Mouse (Mus musculus) limb, embryonic 15.5 days (tissue): ENCODE measurements around the gene Stx8. TPM values are rescaled to one million over a fixed set of nuclear protein-coding genes. Genes with fewer than 3 reads are reported as not detected.

Source experiments
- ATAC-seq: fragments of 200-750 bp; cut with Nextera tagmentation; 2 replicates; pipeline ENCODE4 v1.8.0; 2017; ENCODE audit warnings: low read depth, moderate TSS enrichment; ENCODE audit not compliant: insufficient number of reproducible peaks, low FRiP score, low TSS enrichment
- H3K27ac ChIP-seq: fragments of 300-500 bp; sonication (generic); 2 replicates; pipeline ENCODE4 v1.5.1; 2015; ENCODE audit warnings: moderate library complexity, mild to moderate bottlenecking, inconsistent platforms
- H3K27me3 ChIP-seq: fragments of 300-500 bp; sonication (generic); 2 replicates; pipeline ENCODE4 v1.6.1; 2015; ENCODE audit warnings: inconsistent platforms
- H3K36me3 ChIP-seq: fragments of 300-500 bp; sonication (generic); 2 replicates; pipeline ENCODE4 v1.6.1; 2015; ENCODE audit warnings: inconsistent platforms
- H3K4me1 ChIP-seq: fragments of 300-500 bp; sonication (generic); 2 replicates; pipeline ENCODE4 v1.6.1; 2015; ENCODE audit warnings: inconsistent platforms
- H3K4me2 ChIP-seq: fragments of 300-500 bp; sonication (generic); 2 replicates; pipeline ENCODE4 v1.6.1; 2015; ENCODE audit warnings: mild to moderate bottlenecking, inconsistent platforms
- H3K4me3 ChIP-seq: fragments of 300-500 bp; sonication (generic); 2 replicates; pipeline ENCODE4 v1.5.1; 2015; ENCODE audit warnings: mild to moderate bottlenecking, inconsistent platforms
- H3K9ac ChIP-seq: fragments of 300-500 bp; sonication (generic); 2 replicates; pipeline ENCODE4 v1.6.1; 2015; ENCODE audit warnings: inconsistent platforms
- H3K9me3 ChIP-seq: fragments of 300-500 bp; sonication (generic); 2 replicates; pipeline ENCODE4 v1.6.1; 2016; ENCODE audit warnings: inconsistent platforms
- WGBS: fragments of 180-500 bp; shearing (Covaris S2); methylation state at CpG from one replicate; pipeline ENCODE4 v1.1.7; 2015; 5-methylcytosine and 5-hydroxymethylcytosine counted together
- polyA plus RNA-seq: library from polyadenylated mRNA; unstranded; fragments of >200 nt; fragmentation: Nextera tagmentation; extraction: Ambion mirVana; gene quantifications from 2 replicates; pipeline ENCODE4 v1.2.1, GENCODE M21; 2015

Stx8 gene
- polyA plus RNA-seq, 1 experiment from 2014 or later = 64.4 TPM

DNA sequence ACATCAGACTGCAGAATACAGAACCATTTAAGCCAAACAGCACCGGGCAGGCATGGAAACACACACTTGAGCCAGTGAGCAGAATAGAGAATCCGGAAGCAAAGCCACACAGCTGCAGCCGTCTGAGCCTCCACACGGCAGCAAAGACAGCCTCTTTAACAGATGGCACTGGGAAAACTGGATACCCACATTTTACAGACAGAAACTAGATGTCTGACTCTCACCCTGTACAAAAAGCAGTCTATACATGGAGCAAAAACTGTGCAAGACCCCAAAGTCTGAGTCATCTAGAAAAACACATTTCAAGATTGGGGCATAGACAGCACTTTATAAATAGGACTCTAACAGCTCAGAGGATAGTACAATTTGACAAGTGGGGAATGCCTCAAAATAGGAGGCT is 25.2 kb downstream of the Stx8 start:
- Histone ChIP-seq H3K4me3 (no peak overlapping the region), H3K36me3 (peaks cover 15% of the 10 kb centered on the region), H3K27ac (no peak overlapping the region), H3K4me2 (no peak overlapping the region), H3K4me1 (no peaks in the 10 kb centered on the region), H3K9me3 (no peaks in the 10 kb centered on the region), H3K9ac (no peak overlapping the region), H3K27me3 (no peaks in the 10 kb centered on the region)
- 78% methylated on average over 4 of the region's 4 CpGs for WGBS
- no peak for ATAC-seq

DNA sequence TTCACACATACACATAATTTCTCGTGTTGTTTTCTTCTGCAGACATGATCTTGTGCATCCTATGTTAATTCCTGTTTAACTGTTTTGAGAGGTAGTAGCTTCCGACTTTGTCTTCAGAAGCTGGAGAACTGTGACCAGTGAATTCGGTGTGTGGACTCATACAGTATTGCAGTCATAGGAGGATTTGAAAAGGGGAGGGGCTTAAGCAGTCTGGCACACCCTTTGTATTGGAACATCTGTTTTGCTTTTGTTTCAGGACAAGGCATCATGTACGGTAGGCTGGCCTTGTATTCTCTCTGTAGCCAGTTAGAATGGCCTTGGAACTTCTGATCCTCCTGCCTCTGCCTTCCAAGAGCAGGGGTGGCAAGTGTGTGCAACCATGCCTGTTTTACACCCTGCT is 30.0 kb downstream of the Stx8 start:
- ATAC-seq = no peak
- H3K4me2 ChIP-seq = no peak overlapping the region
- 0 out of 2 replicates have a peak, but pooled peaks cover 3% of the 10 kb centered on the region for H3K4me1 ChIP-seq
- no peaks in the 10 kb centered on the region for H3K9me3 ChIP-seq
- no peaks in the 10 kb centered on the region for H3K27me3 ChIP-seq
- no peak overlapping the region for H3K9ac ChIP-seq
- WGBS = 70% methylated on average over 4 of the region's 4 CpGs
- no peak overlapping the region for H3K4me3 ChIP-seq
- peaks cover 2% of the 10 kb centered on the region; the same call in 1 of the 2 replicates for H3K36me3 ChIP-seq
- H3K27ac ChIP-seq = no peak overlapping the region

DNA sequence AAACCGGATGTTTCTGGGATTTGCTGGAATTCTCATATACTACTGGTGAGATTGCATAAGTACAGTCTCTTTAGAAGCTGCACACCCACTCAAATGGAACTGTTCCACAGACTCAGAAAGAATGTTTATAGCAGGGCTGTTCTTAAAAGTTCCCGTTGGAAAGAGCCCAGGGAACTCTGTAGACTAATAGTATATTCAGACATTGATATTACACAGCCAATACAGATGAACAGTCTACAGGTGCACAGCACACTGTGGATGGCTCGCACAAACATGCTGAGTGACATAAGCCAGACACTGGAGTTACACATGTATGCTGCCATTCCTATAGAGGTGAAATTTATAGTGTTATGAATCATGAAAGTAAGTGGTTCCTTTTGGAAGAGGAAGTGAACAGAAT is 32.9 kb downstream of the Stx8 start:
- no peaks in the 10 kb centered on the region for H3K9me3 ChIP-seq
- no peak overlapping the region for H3K27ac ChIP-seq
- ATAC-seq = no peak
- no peak overlapping the region for H3K4me2 ChIP-seq
- no peaks in the 10 kb centered on the region for H3K36me3 ChIP-seq
- no peak overlapping the region for H3K9ac ChIP-seq
- 0 out of 2 replicates have a peak, but pooled peaks cover 3% of the 10 kb centered on the region for H3K4me1 ChIP-seq
- H3K4me3 ChIP-seq = no peak overlapping the region
- 50% methylated on average over 3 of the region's 3 CpGs for WGBS
- H3K27me3 ChIP-seq = 0 out of 2 replicates have a peak, but pooled peaks cover 3% of the 10 kb centered on the region

DNA sequence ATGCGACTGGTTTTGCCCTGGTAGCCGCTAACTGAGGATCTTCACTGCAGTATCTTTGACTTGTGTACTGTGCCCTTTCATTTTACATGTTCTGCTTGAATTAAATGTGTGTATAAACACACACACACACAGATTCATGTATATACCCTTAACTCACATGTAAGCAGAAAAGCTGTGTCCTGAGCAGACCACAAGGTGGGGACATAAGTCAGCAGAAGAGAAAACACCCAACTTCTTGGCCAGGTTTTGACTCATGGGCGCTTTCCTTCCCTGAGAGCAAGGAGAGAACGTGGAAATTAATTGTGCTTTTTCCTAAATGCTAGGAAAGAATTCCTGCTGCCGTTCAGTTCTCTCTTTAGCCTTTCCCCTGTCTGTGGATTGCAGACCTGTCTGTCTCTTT is 33.6 kb downstream of the Stx8 start:
- Histone ChIP-seq H3K4me2 (no peak overlapping the region), H3K4me1 (0 out of 2 replicates have a peak, but pooled peaks cover 3% of the 10 kb centered on the region), H3K9me3 (no peaks in the 10 kb centered on the region), H3K9ac (no peak overlapping the region), H3K27me3 (0 out of 2 replicates have a peak, but pooled peaks cover 3% of the 10 kb centered on the region), H3K36me3 (no peaks in the 10 kb centered on the region), H3K4me3 (no peak overlapping the region), H3K27ac (no peak overlapping the region)
- 61% methylated on average over 5 of the region's 5 CpGs for WGBS
- no peak for ATAC-seq

DNA sequence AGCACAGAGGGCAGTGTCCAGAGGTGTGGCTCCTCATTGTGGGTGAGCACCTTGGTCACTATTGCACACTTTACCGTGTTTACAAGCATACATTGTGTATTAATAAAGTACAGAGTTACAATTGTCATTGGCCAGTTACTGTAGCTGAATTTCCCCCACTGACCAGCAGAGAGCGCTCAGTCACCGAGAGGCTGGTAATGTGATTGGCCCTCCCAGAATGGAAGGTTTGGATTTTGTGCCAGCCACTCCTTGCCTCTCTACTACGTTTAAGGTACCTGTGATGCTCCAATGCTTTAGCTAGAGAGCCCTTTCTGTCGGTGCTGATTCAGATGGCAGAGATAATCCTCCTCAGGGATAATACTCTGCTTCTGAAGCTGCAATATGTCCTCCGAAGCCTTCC is 38.2 kb downstream of the Stx8 start:
- H3K4me2 ChIP-seq = no peak overlapping the region
- 0 out of 2 replicates have a peak, but pooled peaks cover 3% of the 10 kb centered on the region for H3K27me3 ChIP-seq
- no peak overlapping the region for H3K9ac ChIP-seq
- H3K27ac ChIP-seq = no peak overlapping the region
- WGBS = 20% methylated on average over 6 of the region's 6 CpGs
- H3K4me3 ChIP-seq = no peak overlapping the region
- peaks cover 2% of the 10 kb centered on the region; the same call in 1 of the 2 replicates for H3K4me1 ChIP-seq
- ATAC-seq = no peak
- no peaks in the 10 kb centered on the region for H3K36me3 ChIP-seq
- no peaks in the 10 kb centered on the region for H3K9me3 ChIP-seq

DNA sequence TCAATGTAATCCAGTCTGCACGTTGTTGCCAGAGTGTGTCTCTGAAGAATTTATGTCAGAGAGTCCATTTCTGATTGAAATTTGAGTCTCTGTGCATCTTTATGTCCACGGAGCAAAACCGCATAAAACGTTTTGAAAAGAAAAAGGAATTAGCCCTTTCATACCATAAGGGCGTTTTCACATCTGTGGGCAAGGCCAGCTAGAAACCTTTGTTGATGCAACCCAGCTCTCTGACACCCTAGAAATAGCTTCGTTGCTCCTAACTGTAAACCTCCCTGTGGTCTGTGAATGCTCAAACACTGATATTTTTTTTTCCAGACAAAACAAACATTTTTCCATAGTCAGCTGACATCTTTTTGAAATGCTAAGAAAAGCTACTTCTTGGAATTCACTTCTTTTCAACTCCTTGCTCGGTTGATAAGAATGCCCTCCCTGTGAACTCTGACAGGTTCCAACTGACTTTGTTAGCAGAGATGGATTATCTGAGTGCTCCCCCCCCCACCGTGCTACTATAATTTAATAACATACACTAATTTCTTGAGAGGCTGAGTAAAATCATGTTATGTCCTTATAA is 40.3 kb downstream of the Stx8 start:
- ATAC-seq = no peak
- 34% methylated on average over 8 of the region's 8 CpGs for WGBS
- no peaks in the 10 kb centered on the region; the same call in 1 of the 2 replicates for H3K4me1 ChIP-seq
- H3K9ac ChIP-seq = no peak overlapping the region
- H3K4me3 ChIP-seq = no peak overlapping the region
- H3K9me3 ChIP-seq = no peaks in the 10 kb centered on the region
- H3K27ac ChIP-seq = no peak overlapping the region
- H3K36me3 ChIP-seq = no peaks in the 10 kb centered on the region
- 0 out of 2 replicates have a peak, but pooled peaks cover 3% of the 10 kb centered on the region for H3K27me3 ChIP-seq
- H3K4me2 ChIP-seq = no peak overlapping the region

DNA sequence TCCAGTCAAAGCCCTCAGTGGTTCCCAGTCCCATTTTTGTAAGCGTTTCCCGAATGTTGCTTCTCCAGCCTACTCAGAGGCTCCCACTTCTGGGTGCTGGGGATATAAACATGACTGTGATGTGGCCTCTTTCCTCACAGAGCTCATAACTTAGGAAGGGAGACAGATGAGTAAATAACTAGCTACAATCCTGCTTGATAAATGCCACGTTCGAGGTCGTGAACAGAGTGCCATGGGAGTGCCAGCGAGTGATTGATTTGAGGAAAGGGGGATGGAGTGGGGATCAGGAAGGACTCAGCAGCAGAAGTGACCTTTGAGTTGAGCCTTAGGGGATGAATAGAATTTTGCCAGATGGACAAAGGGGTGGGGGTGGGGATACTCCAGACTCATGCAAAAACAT is 41.7 kb downstream of the Stx8 start:
- H3K36me3 ChIP-seq = no peaks in the 10 kb centered on the region
- no peak overlapping the region for H3K9ac ChIP-seq
- H3K27ac ChIP-seq = no peak overlapping the region
- H3K4me1 ChIP-seq = no peaks in the 10 kb centered on the region; the same call in 1 of the 2 replicates
- H3K4me2 ChIP-seq = no peak overlapping the region
- 56% methylated on average over 6 of the region's 6 CpGs for WGBS
- no peaks in the 10 kb centered on the region for H3K9me3 ChIP-seq
- H3K4me3 ChIP-seq = no peak overlapping the region
- H3K27me3 ChIP-seq = no peaks in the 10 kb centered on the region
- no peak for ATAC-seq

DNA sequence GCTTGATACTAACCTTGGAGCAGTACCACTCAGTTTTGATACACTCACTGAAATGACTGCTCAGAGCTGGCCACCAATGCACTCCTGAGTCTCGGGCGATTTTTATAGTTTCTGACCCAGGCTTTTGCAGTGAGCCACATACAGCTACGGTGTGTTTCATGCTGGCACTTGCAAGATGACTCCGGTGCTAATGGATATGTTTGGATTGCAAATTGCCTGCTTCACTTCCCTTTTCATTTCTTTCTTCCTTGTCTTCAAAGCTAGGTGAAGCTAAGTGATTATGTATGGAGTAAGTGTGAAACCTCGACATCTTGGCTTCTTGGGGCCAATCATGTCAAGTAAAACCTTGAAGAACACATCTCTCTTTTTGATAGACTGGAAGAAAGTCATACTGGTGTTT is 43.4 kb downstream of the Stx8 start:
- Histone ChIP-seq H3K4me1 (peaks cover 2% of the 10 kb centered on the region; the same call in 1 of the 2 replicates), H3K36me3 (no peaks in the 10 kb centered on the region), H3K27me3 (no peaks in the 10 kb centered on the region), H3K4me2 (no peak overlapping the region), H3K9me3 (no peaks in the 10 kb centered on the region), H3K27ac (no peak overlapping the region), H3K4me3 (no peak overlapping the region), H3K9ac (no peak overlapping the region)
- no peak for ATAC-seq
- 47% methylated on average over 5 of the region's 5 CpGs for WGBS

DNA sequence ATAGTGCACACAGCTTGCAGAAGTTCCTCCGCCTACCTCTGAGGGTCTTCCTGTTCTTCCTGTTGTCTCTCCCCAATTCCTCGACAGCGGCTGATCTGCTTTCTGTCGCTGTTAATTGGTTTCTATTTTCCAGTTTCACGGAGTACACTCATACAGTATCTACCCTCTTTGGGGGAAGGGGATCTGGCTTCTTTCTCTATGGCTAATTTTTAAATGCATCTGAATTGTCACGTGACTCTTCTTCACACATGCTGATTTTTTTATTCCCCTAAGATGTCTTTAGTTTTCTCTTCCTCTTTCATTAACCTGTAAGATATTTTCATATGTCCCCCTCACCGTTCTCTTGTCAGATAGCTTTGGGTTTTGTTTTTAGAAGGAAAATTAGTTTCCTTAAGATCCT is 46.2 kb downstream of the Stx8 start:
- Histone ChIP-seq H3K4me2 (no peak overlapping the region), H3K36me3 (no peaks in the 10 kb centered on the region), H3K27ac (no peak overlapping the region), H3K4me1 (0 out of 2 replicates have a peak, but pooled peaks cover 7% of the 10 kb centered on the region), H3K27me3 (no peaks in the 10 kb centered on the region), H3K9ac (no peak overlapping the region), H3K4me3 (no peak overlapping the region), H3K9me3 (no peaks in the 10 kb centered on the region)
- 84% methylated on average over 7 of the region's 7 CpGs for WGBS
- no peak for ATAC-seq

DNA sequence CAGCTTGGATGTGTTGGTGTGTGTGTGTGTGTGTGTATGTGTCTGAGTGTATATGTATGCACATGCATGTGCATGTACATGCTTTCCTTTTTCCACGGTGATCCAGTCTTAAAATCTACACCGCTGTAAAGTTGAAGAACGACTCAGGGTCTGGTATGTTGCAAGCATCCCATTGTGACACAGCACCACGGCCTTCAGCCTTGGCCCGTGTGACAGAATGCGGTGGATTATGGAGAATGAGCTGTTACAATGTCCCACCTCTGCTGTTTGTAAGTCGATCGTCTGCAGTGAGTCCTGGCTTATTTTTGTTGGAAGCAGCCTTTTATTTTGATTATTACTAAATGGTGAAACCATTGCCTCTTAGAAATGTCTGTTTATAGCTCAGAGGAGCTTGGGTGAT is 52.2 kb downstream of the Stx8 start:
- WGBS = 68% methylated on average over 8 of the region's 8 CpGs
- Histone ChIP-seq H3K36me3 (peaks cover 2% of the 10 kb centered on the region; the same call in 1 of the 2 replicates), H3K27me3 (no peaks in the 10 kb centered on the region), H3K4me3 (no peak overlapping the region), H3K4me2 (no peak overlapping the region), H3K9ac (no peak overlapping the region), H3K4me1 (peaks cover 20% of the 10 kb centered on the region; the same call in 1 of the 2 replicates), H3K27ac (no peak overlapping the region), H3K9me3 (no peaks in the 10 kb centered on the region)
- no peak for ATAC-seq

DNA sequence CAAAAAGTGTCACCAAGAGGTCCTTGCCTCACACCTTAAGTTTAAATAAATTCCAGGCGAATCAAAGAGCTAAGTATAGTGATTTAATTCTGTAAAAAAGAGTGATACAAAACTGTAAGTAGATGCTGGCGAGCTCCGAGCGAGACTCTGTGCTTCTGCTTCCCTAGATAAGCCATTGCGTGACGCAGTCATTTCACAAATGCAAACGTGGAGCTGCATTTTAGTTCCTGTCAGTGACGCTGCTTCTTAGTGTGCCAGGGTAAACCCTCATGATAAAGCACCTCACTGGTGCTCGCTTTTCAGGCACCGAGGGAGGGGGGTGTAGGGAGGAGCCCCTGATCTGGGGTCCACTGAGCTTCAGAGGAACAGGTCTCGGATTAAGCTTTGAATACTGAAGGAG is 53.2 kb downstream of the Stx8 start:
- Histone ChIP-seq H3K4me2 (no peak overlapping the region), H3K27ac (no peak overlapping the region), H3K27me3 (no peaks in the 10 kb centered on the region), H3K4me3 (no peak overlapping the region), H3K9ac (no peak overlapping the region), H3K4me1 (peaks cover 22% of the 10 kb centered on the region; the same call in 1 of the 2 replicates), H3K36me3 (peaks cover 2% of the 10 kb centered on the region; the same call in 1 of the 2 replicates), H3K9me3 (no peaks in the 10 kb centered on the region)
- ATAC-seq = no peak
- 63% methylated on average over 11 of the region's 11 CpGs for WGBS

DNA sequence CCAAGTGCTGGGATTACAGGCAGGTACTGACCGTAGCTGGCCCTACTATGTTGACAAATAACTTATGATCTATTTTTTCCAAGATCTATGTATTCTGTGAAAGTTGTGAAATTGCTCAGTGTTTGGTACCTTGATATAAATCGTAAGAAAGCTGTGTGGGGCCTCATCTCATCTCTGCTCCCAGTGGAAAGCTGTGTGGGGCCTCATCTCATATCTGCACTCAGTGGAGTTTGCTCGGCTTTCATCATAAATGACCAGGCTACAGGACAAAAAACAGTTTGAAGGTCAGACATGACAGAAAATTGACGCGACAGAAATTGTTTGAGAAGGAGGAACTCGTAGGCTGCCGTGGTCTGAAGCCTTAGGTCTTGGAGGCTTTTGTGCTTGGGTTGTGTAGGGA is 56.0 kb downstream of the Stx8 start:
- Histone ChIP-seq H3K4me1 (peaks cover 15% of the 10 kb centered on the region; the same call in 1 of the 2 replicates), H3K27ac (no peak overlapping the region), H3K27me3 (no peaks in the 10 kb centered on the region; the same call in 1 of the 2 replicates), H3K36me3 (peaks cover 2% of the 10 kb centered on the region; the same call in 1 of the 2 replicates), H3K4me2 (no peak overlapping the region), H3K4me3 (no peak overlapping the region), H3K9ac (no peak overlapping the region), H3K9me3 (no peaks in the 10 kb centered on the region)
- ATAC-seq = no peak
- 92% methylated on average over 7 of the region's 7 CpGs for WGBS
